Mouse (Mus musculus) ES-E14 (cell line): ENCODE data around the gene Poglut1. TPM values are rescaled to one million over a fixed set of nuclear protein-coding genes. Genes with fewer than 3 reads are reported as not detected.
A peak's percentile ranks its signal among the peaks of the same experiment; 100 is the strongest.

ENCODE experiments used
- DNase-seq: peaks from one replicate; pipeline ENCODE4 v3.0.0-alpha.2; 2013; ENCODE audit warnings: low read depth, low spot score
- H3K27ac ChIP-seq: 2 replicates; pipeline ENCODE4 v1.5.1; 2012; ENCODE audit warnings: low read depth, mild to moderate bottlenecking, low read length, moderate library complexity, mixed read lengths; ENCODE audit not compliant: poor library complexity, insufficient read depth, severe bottlenecking
- H3K36me3 ChIP-seq: 2 replicates; pipeline ENCODE4 v1.6.1; 2012; ENCODE audit warnings: mild to moderate bottlenecking, low read length, moderate library complexity, mixed read lengths; ENCODE audit not compliant: control insufficient read depth, poor library complexity, insufficient read depth, severe bottlenecking
- H3K4me1 ChIP-seq, 2 experiments: fragments of 150-350 bp in 1 of 2; sonication (generic) in 1 of 2; 2 replicates each; pipeline ENCODE4 v1.6.1; 2012; ENCODE audit warnings: low read length in 2 of 2, mild to moderate bottlenecking in 1 of 2, mixed read lengths in 1 of 2; ENCODE audit not compliant: control insufficient read depth in 2 of 2, insufficient read depth in 2 of 2, poor library complexity in 1 of 2
- H3K4me3 ChIP-seq, 2 experiments: fragments of 150-350 bp in 1 of 2; sonication (generic) in 1 of 2; 2 replicates each; pipeline ENCODE4 v1.5.1; 2012; ENCODE audit warnings: low read length in 2 of 2, low read depth in 1 of 2, mild to moderate bottlenecking in 1 of 2, mixed read lengths in 1 of 2; ENCODE audit not compliant: insufficient read depth in 1 of 2, poor library complexity in 1 of 2, severe bottlenecking in 1 of 2
- H3K9ac ChIP-seq: 2 replicates; pipeline ENCODE4 v1.6.1; 2012; ENCODE audit warnings: low read depth, mild to moderate bottlenecking, low read length, mixed read lengths; ENCODE audit not compliant: poor library complexity, insufficient read depth, severe bottlenecking
- H3K9me3 ChIP-seq: fragments of 150-350 bp; sonication (generic); 2 replicates; pipeline ENCODE4 v1.6.1; 2012; ENCODE audit warnings: low read depth, mild to moderate bottlenecking, low read length; ENCODE audit not compliant: control insufficient read depth, insufficient read depth
- CHD2 ChIP-seq: IDR thresholded peaks from 2 replicates; pipeline ENCODE4 v1.6.1; 2014; ENCODE audit warnings: mild to moderate bottlenecking, low read depth, low read length, inconsistent platforms
- HCFC1 ChIP-seq: IDR thresholded peaks from 2 replicates; pipeline ENCODE4 v1.6.1; 2012; ENCODE audit warnings: low read length, inconsistent platforms, borderline replicate concordance; ENCODE audit not compliant: insufficient read depth
- MAFK ChIP-seq: IDR thresholded peaks from 2 replicates; pipeline ENCODE4 v1.6.1; 2014; ENCODE audit warnings: mild to moderate bottlenecking, low read depth, low read length, inconsistent platforms; ENCODE audit not compliant: insufficient read depth
- ZC3H11A ChIP-seq: IDR thresholded peaks from 2 replicates; pipeline ENCODE4 v1.6.1; 2012; ENCODE audit warnings: low read depth, mild to moderate bottlenecking, inconsistent platforms, low read length, borderline replicate concordance
- ZNF384 ChIP-seq: IDR thresholded peaks from 2 replicates; pipeline ENCODE4 v1.6.1; 2012; ENCODE audit warnings: low read depth, low read length, inconsistent platforms
- in situ Hi-C, 2 experiments: fragments of 600-800 bp; cut with MboI; formaldehyde crosslinking; loops; one replicate each; pipeline ENCODE4 v1.15.1; 2025; ENCODE audit warnings: low sequenced_read_pairs in 2 of 2, inconsistent platforms in 1 of 2; ENCODE audit not compliant: unreplicated experiment in 2 of 2
- total RNA-seq: library from RNA; depleted of rRNA; stranded (reverse); fragments of 300-350 nt; gene quantifications from 2 replicates; pipeline ENCODE4 v1.2.3, GENCODE M21; 2012

Gene Poglut1
- total RNA-seq, 1 experiment, result 76.6 TPM

GRCm38 (mm10) chr16:38506041-38506634 lies 43.9 kb downstream of the Poglut1 start:
- H3K27ac ChIP-seq, result no peak overlapping the region
- H3K4me3 ChIP-seq, result no peak overlapping the region
- no peaks in the 10 kb centered on the region for H3K4me1 ChIP-seq
- peak; percentile 70 for DNase-seq
- H3K36me3 ChIP-seq, result peaks cover 17% of the 10 kb centered on the region
- H3K9ac ChIP-seq, result no peak overlapping the region
- in situ Hi-C loops, result no loop called here
- H3K9me3 ChIP-seq, result no peaks in the 10 kb centered on the region
- TF ChIP-seq CHD2 (no peak), MAFK (0 out of 2 replicates have a peak, but pooled peaks have one; percentile 59), ZC3H11A (peak; percentile 70), ZNF384 (no peak)

DNA sequence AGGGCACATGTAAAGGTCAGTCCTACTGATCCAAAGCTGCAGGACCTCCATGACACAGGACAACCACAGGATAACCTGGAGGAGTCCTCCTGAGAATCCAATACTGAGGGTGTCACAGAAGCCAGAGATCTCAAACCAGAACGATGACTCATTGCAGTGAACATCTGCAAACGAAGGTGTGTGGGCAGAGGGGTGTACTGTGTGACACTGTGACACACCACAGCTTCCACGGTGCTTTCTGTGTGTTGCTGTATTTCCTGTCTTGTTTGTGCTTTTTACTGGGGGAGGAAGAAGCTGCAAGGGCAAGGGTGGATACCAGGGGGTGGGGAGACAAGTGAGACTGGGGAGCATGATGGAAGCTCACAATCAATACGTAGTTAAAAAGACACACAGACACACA lies 46.5 kb downstream of the Poglut1 start:
- no peak overlapping the region for H3K9ac ChIP-seq
- DNase-seq, result no peak
- H3K4me1 ChIP-seq, result no peaks in the 10 kb centered on the region
- H3K4me3 ChIP-seq, result no peak overlapping the region
- TF ChIP-seq ZC3H11A, result no peak
- no peak for TF ChIP-seq HCFC1
- TF ChIP-seq ZNF384, result no peak
- TF ChIP-seq CHD2, result no peak
- TF ChIP-seq MAFK, result no peak
- in situ Hi-C loops, result no loop called here
- H3K27ac ChIP-seq, result no peak overlapping the region
- no peaks in the 10 kb centered on the region for H3K9me3 ChIP-seq
- H3K36me3 ChIP-seq, result peaks cover 17% of the 10 kb centered on the region

- in situ Hi-C loops, result no loop called here
- no peak overlapping the region for H3K4me3 ChIP-seq
- no peak overlapping the region for H3K27ac ChIP-seq
- TF ChIP-seq ZNF384 (no peak), MAFK (no peak), ZC3H11A (no peak), HCFC1 (no peak), CHD2 (no peak)
- H3K9me3 ChIP-seq, result no peaks in the 10 kb centered on the region
- H3K9ac ChIP-seq, result no peak overlapping the region
- H3K36me3 ChIP-seq, result peaks cover 17% of the 10 kb centered on the region; the same call in 1 of the 2 replicates
- H3K4me1 ChIP-seq, result no peaks in the 10 kb centered on the region
- no peak for DNase-seq
Observed at GRCm38 (mm10) chr16:38502469-38502868, 47.6 kb downstream of the Poglut1 start.

- in situ Hi-C loops, result loop anchor here (10.0 to 25.0 kb wide), 2 partner anchors 152 to 559 kb away; partner anchors contain the start of genes Cox17 (in 1 of the 2), Gm21987 (in 1 of the 2) and Maats1 (in 1 of the 2)
Observed at GRCm38 (mm10) chr16:38496604-38497140, 53.4 kb downstream of the Poglut1 start.

More at GRCm38 (mm10) chr16:38496604-38497140, 53.4 kb downstream of the Poglut1 start:
- Histone ChIP-seq H3K9ac (no peak overlapping the region), H3K36me3 (peaks cover 2% of the 10 kb centered on the region; the same call in 1 of the 2 replicates), H3K4me3 (no peak overlapping the region), H3K27ac (no peak overlapping the region), H3K9me3 (no peaks in the 10 kb centered on the region), H3K4me1 (no peaks in the 10 kb centered on the region)
- TF ChIP-seq CHD2, result no peak
- TF ChIP-seq ZC3H11A, result no peak
- TF ChIP-seq ZNF384, result no peak
- no peak for TF ChIP-seq MAFK
- no peak for TF ChIP-seq HCFC1
- no peak for DNase-seq
